Mouse (Mus musculus) liver, embryonic 18 days (tissue): Measurements from ENCODE around the gene Ptges. TPM values are rescaled to one million over a fixed set of nuclear protein-coding genes. Genes with fewer than 3 reads are reported as not detected.

Experiments
- polyA plus RNA-seq: library from polyadenylated mRNA; depleted of rRNA; stranded (reverse); fragments of >200 nt; gene quantifications from 2 replicates; pipeline ENCODE4 v1.2.3, GENCODE M21; 2012; rRNA removed

The Ptges gene
- polyA plus RNA-seq = 1.9 and 2.8 TPM in 2 replicates

DNA sequence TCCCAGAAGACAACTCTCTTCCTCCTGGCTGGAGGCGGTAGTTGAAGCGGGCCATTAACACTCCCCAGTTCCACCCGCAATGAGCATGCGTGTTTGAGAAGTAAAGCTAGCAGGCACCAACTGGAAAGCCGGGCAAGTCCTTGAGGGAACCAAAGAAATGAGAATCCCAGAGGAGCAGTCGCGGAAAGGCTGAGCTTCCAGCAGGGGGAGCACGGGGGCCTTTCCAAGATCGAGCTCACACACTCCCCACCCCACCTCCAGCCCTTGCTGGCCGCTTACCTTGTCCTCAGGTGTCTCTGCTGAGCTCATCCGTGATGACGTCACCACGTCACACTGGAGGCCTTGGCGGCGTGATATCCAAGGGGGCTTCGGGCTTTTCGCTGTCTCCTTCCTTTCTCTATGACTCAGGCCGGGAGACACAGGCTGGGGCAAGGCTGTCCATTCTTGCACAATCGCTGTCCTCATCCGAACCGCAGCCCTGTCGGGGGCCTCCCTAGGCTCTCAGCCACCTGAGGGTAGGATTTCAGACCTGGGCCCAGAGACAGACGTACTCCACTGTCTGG lies at the start of gene Ptges:
Ptges (minus strand) TSS at position 381 of the 563 bp plus-strand sequence.

GRCm38 (mm10) chr2:30967352-30968327 lies 38.0 kb upstream of the Ptges start, which contains the start of gene Tor1a:
Tor1a (minus strand) TSS chr2:30967933.

DNA sequence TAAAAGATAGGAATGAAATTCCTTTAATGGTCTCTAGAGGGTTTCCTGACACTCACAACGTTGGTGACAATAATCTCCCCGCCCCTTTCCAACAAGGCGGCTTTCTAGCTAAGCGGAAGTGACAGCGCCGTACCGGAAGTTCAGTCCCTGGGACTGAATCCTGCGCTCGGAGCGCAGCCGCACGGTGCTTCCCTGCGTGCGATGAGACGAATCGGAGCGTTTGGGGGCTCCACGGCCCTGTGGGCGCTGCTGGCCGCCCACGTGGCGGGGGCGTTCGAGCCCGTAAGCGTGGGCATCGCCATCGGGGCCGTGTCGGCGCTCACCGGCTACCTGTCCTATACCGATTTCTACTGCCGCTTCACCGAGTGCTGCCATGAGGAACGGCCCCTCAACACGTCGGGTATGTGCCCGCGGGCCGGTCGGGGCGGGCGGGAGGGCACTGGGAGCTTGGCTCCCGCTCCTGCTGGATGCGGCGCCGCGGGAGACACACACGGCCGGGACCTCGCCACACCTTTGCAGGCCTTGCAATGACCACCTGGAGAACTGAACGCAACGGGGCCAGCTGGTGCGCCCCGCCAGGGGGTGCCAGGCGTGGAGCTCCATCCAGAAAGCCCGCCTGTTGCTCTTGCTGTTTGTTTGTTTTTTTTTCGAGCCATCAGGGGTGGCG lies 23.3 kb upstream of the Ptges start, which contains the start of gene Tor1b:
Tor1b (plus strand) TSS at position 136 of the 667 bp plus-strand sequence.

Other genes with a start within 250 kb of the Ptges start
- 0.06 and 0.09 TPM in 2 replicates for gene 1700001O22Rik, start 126.2 kb downstream of the Ptges start, polyA plus RNA-seq
- gene Ntmt1, start 122.0 kb downstream of the Ptges start, polyA plus RNA-seq = 17.2 and 20.4 TPM in 2 replicates
- gene Asb6, start 99.5 kb downstream of the Ptges start, polyA plus RNA-seq = 14.8 and 15.5 TPM in 2 replicates
- gene Prrx2, start 94.9 kb downstream of the Ptges start, polyA plus RNA-seq = 0.17 and 0.19 TPM in 2 replicates
- 17.6 and 18.6 TPM in 2 replicates for gene Tor1b, start 23.1 kb upstream of the Ptges start, polyA plus RNA-seq
- 45.1 and 45.2 TPM in 2 replicates for gene Tor1a, start 38.1 kb upstream of the Ptges start, polyA plus RNA-seq
- gene BC005624, start 52.3 kb upstream of the Ptges start, polyA plus RNA-seq = 20.9 and 22.0 TPM in 2 replicates
- 3.4 and 3.8 TPM in 2 replicates for gene Usp20, start 52.4 kb upstream of the Ptges start, polyA plus RNA-seq
- 7.2 and 8.0 TPM in 2 replicates for gene Fnbp1, start 212.1 kb upstream of the Ptges start, polyA plus RNA-seq
- gene Gpr107, start 222.5 kb upstream of the Ptges start, polyA plus RNA-seq = 6.3 and 6.5 TPM in 2 replicates